Mouse (Mus musculus) CD4-positive helper T cell, adult 2 months (primary cell): ENCODE data around the gene Skp2.
A peak's percentile ranks its signal among the peaks of the same experiment; 100 is the strongest.

Experiments used
- DNase-seq: peaks from one replicate; pipeline ENCODE4 v3.0.0-alpha.2; 2012; ENCODE audit warnings: low read depth, missing footprints, low spot score

Gene Skp2

GRCm38 (mm10) chr15:9155325-9155724 is at the start of gene Skp2:
TSS of gene Skp2 (minus strand) at chr15:9155425.
- no peak for DNase-seq

- DNase-seq: no peak
Measured at GRCm38 (mm10) chr15:9198421-9198820, 43.2 kb upstream of the Skp2 start.

- peak; percentile 7 for DNase-seq
Measured at GRCm38 (mm10) chr15:9192685-9193084, 37.5 kb upstream of the Skp2 start.

- DNase-seq: peak; percentile 2
Measured at GRCm38 (mm10) chr15:9189796-9190195, 34.6 kb upstream of the Skp2 start.

GRCm38 (mm10) chr15:9183995-9184394 is 28.8 kb upstream of the Skp2 start:
- no peak for DNase-seq

GRCm38 (mm10) chr15:9177038-9177437 is 21.8 kb upstream of the Skp2 start:
- no peak for DNase-seq

- DNase-seq: no peak
Measured at GRCm38 (mm10) chr15:9164125-9164524, 8.9 kb upstream of the Skp2 start.

GRCm38 (mm10) chr15:9162557-9163070 is 7.4 kb upstream of the Skp2 start:
- DNase-seq: no peak

- DNase-seq: no peak
Measured at GRCm38 (mm10) chr15:9140684-9141171, 14.5 kb downstream of the Skp2 start.

GRCm38 (mm10) chr15:9140252-9140680 is 15.0 kb downstream of the Skp2 start, which contains the start of gene Lmbrd2:
TSS of gene Lmbrd2 (plus strand) at chr15:9140550.
- DNase-seq: peak; percentile 95

- DNase-seq: no peak
Measured at GRCm38 (mm10) chr15:9139447-9139846, 15.8 kb downstream of the Skp2 start.

GRCm38 (mm10) chr15:9134891-9135507 is 20.2 kb downstream of the Skp2 start:
- DNase-seq: no peak

GRCm38 (mm10) chr15:9132693-9133443 is 22.4 kb downstream of the Skp2 start:
- DNase-seq: no peak

- no peak for DNase-seq
Measured at GRCm38 (mm10) chr15:9131499-9131888, 23.7 kb downstream of the Skp2 start.

- no peak for DNase-seq
Measured at GRCm38 (mm10) chr15:9130772-9131498, 24.3 kb downstream of the Skp2 start.

GRCm38 (mm10) chr15:9127051-9127791 is 28.0 kb downstream of the Skp2 start:
- no peak for DNase-seq

- DNase-seq: no peak
Measured at GRCm38 (mm10) chr15:9124856-9125255, 30.4 kb downstream of the Skp2 start.

- no peak for DNase-seq
Measured at GRCm38 (mm10) chr15:9122989-9123388, 32.2 kb downstream of the Skp2 start.

GRCm38 (mm10) chr15:9120081-9120480 is 35.1 kb downstream of the Skp2 start:
- peak; percentile 56 for DNase-seq

GRCm38 (mm10) chr15:9118852-9119251 is 36.4 kb downstream of the Skp2 start:
- no peak for DNase-seq

GRCm38 (mm10) chr15:9114599-9114998 is 40.6 kb downstream of the Skp2 start:
- no peak for DNase-seq
